Mouse (Mus musculus) lung, embryonic 15.5 days (tissue): ENCODE measurements around the gene Nfkb1. TPM values are rescaled to one million over a fixed set of nuclear protein-coding genes. Genes with fewer than 3 reads are reported as not detected.

ENCODE experiments used
- ATAC-seq: fragments of 200-750 bp; cut with Nextera tagmentation; 2 replicates; pipeline ENCODE4 v1.8.0; 2017; ENCODE audit warnings: moderate number of reproducible peaks, borderline replicate concordance; ENCODE audit not compliant: low FRiP score, low TSS enrichment; ENCODE audit errors: extremely low read depth
- H3K27ac ChIP-seq: fragments of 300-500 bp; sonication (generic); 2 replicates; pipeline ENCODE4 v1.5.1; 2015; ENCODE audit warnings: moderate library complexity, mild to moderate bottlenecking, inconsistent platforms
- H3K27me3 ChIP-seq: fragments of 300-500 bp; sonication (generic); 2 replicates; pipeline ENCODE4 v1.6.1; 2015; ENCODE audit warnings: inconsistent platforms
- H3K36me3 ChIP-seq: fragments of 300-500 bp; sonication (generic); 2 replicates; pipeline ENCODE4 v1.6.1; 2015; ENCODE audit warnings: inconsistent platforms
- H3K4me1 ChIP-seq: fragments of 300-500 bp; sonication (generic); 2 replicates; pipeline ENCODE4 v1.6.1; 2015; ENCODE audit warnings: inconsistent platforms
- H3K4me2 ChIP-seq: fragments of 300-500 bp; sonication (generic); 2 replicates; pipeline ENCODE4 v1.6.1; 2015; ENCODE audit warnings: inconsistent platforms, mild to moderate bottlenecking, moderate library complexity
- H3K4me3 ChIP-seq: fragments of 300-500 bp; sonication (generic); 2 replicates; pipeline ENCODE4 v1.5.1; 2015; ENCODE audit warnings: mild to moderate bottlenecking, inconsistent platforms
- H3K9ac ChIP-seq: fragments of 300-500 bp; sonication (generic); 2 replicates; pipeline ENCODE4 v1.6.1; 2015; ENCODE audit warnings: inconsistent platforms
- H3K9me3 ChIP-seq: fragments of 300-500 bp; sonication (generic); 2 replicates; pipeline ENCODE4 v1.6.1; 2016; ENCODE audit warnings: inconsistent platforms
- WGBS: fragments of 180-500 bp; shearing (Covaris S2); methylation state at CpG from one replicate; pipeline ENCODE4 v1.1.7; 2015; 5-methylcytosine and 5-hydroxymethylcytosine counted together
- polyA plus RNA-seq: library from polyadenylated mRNA; unstranded; fragments of >200 nt; fragmentation: Nextera tagmentation; extraction: Ambion mirVana; gene quantifications from 2 replicates; pipeline ENCODE4 v1.2.1, GENCODE M21; 2015

Nfkb1 gene
- polyA plus RNA-seq, 1 experiment from 2014 or later: 30.7 TPM

- H3K4me1 ChIP-seq: peaks cover 19% of the 10 kb centered on the region
- no peak overlapping the region for H3K4me2 ChIP-seq
- H3K9ac ChIP-seq: no peak overlapping the region
- H3K27me3 ChIP-seq: no peaks in the 10 kb centered on the region
- WGBS: 71% methylated on average over 4 of the region's 4 CpGs
- no peak overlapping the region for H3K27ac ChIP-seq
- no peaks in the 10 kb centered on the region for H3K9me3 ChIP-seq
- no peak for ATAC-seq
- H3K36me3 ChIP-seq: peaks cover 63% of the 10 kb centered on the region
- H3K4me3 ChIP-seq: no peak overlapping the region
Observed at GRCm38 (mm10) chr3:135592011-135592410, 99.3 kb downstream of the Nfkb1 start.

GRCm38 (mm10) chr3:135591376-135591775 lies 100.0 kb downstream of the Nfkb1 start:
- peaks cover 69% of the 10 kb centered on the region for H3K36me3 ChIP-seq
- no peak overlapping the region for H3K27ac ChIP-seq
- 72% methylated on average over 5 of the region's 5 CpGs for WGBS
- H3K9ac ChIP-seq: no peak overlapping the region
- no peak for ATAC-seq
- no peaks in the 10 kb centered on the region for H3K27me3 ChIP-seq
- no peak overlapping the region for H3K4me2 ChIP-seq
- peaks cover 16% of the 10 kb centered on the region for H3K4me1 ChIP-seq
- H3K4me3 ChIP-seq: no peak overlapping the region
- H3K9me3 ChIP-seq: no peaks in the 10 kb centered on the region

- ATAC-seq: no peak
- Histone ChIP-seq H3K9ac (no peak overlapping the region), H3K4me2 (no peak overlapping the region), H3K4me3 (no peak overlapping the region), H3K4me1 (peaks cover 14% of the 10 kb centered on the region), H3K27ac (no peak overlapping the region), H3K27me3 (no peaks in the 10 kb centered on the region), H3K9me3 (no peaks in the 10 kb centered on the region), H3K36me3 (peaks cover 71% of the 10 kb centered on the region)
- WGBS: 56% methylated on average over 4 of the region's 4 CpGs
Observed at GRCm38 (mm10) chr3:135590471-135590870, 100.9 kb downstream of the Nfkb1 start.

GRCm38 (mm10) chr3:135586471-135586880 lies 104.9 kb downstream of the Nfkb1 start:
- Histone ChIP-seq H3K4me2 (no peak overlapping the region), H3K36me3 (peaks cover 67% of the 10 kb centered on the region), H3K27me3 (no peaks in the 10 kb centered on the region), H3K9ac (no peak overlapping the region), H3K27ac (no peak overlapping the region), H3K9me3 (no peaks in the 10 kb centered on the region), H3K4me3 (no peak overlapping the region), H3K4me1 (peaks cover 6% of the 10 kb centered on the region)
- WGBS: 80% methylated on average over 4 of the region's 4 CpGs
- ATAC-seq: no peak

GRCm38 (mm10) chr3:135586060-135586459 lies 105.3 kb downstream of the Nfkb1 start:
- Histone ChIP-seq H3K27ac (no peak overlapping the region), H3K36me3 (peaks cover 63% of the 10 kb centered on the region), H3K4me1 (peaks cover 8% of the 10 kb centered on the region), H3K27me3 (no peaks in the 10 kb centered on the region), H3K4me2 (no peak overlapping the region), H3K4me3 (no peak overlapping the region), H3K9ac (no peak overlapping the region), H3K9me3 (no peaks in the 10 kb centered on the region)
- WGBS: 84% methylated on average over 2 of the region's 2 CpGs
- ATAC-seq: no peak

GRCm38 (mm10) chr3:135585482-135585881 lies 105.9 kb downstream of the Nfkb1 start:
- Histone ChIP-seq H3K36me3 (peaks cover 58% of the 10 kb centered on the region), H3K4me2 (no peak overlapping the region), H3K9me3 (no peaks in the 10 kb centered on the region), H3K27ac (no peak overlapping the region), H3K27me3 (no peaks in the 10 kb centered on the region), H3K9ac (no peak overlapping the region), H3K4me3 (no peak overlapping the region), H3K4me1 (peaks cover 9% of the 10 kb centered on the region)
- ATAC-seq: peak; percentile 59
- 59% methylated on average over 6 of the region's 6 CpGs for WGBS

GRCm38 (mm10) chr3:135582246-135582645 lies 109.1 kb downstream of the Nfkb1 start:
- Histone ChIP-seq H3K9ac (no peak overlapping the region), H3K27me3 (no peaks in the 10 kb centered on the region), H3K9me3 (no peaks in the 10 kb centered on the region), H3K4me2 (no peak overlapping the region), H3K4me3 (no peak overlapping the region), H3K4me1 (peaks cover 22% of the 10 kb centered on the region), H3K27ac (no peak overlapping the region), H3K36me3 (peaks cover 28% of the 10 kb centered on the region)
- ATAC-seq: no peak
- 80% methylated on average over 7 of the region's 7 CpGs for WGBS

- Histone ChIP-seq H3K36me3 (peaks cover 22% of the 10 kb centered on the region), H3K27me3 (no peaks in the 10 kb centered on the region), H3K4me2 (no peak overlapping the region), H3K4me3 (no peak overlapping the region), H3K9me3 (no peaks in the 10 kb centered on the region), H3K27ac (no peak overlapping the region), H3K4me1 (peaks cover 22% of the 10 kb centered on the region), H3K9ac (no peak overlapping the region)
- ATAC-seq: no peak
- WGBS: 31% methylated on average over 10 of the region's 10 CpGs
Observed at GRCm38 (mm10) chr3:135581606-135582117, 109.7 kb downstream of the Nfkb1 start.

- peaks cover 16% of the 10 kb centered on the region for H3K36me3 ChIP-seq
- no peak overlapping the region for H3K27ac ChIP-seq
- no peak for ATAC-seq
- no peaks in the 10 kb centered on the region for H3K27me3 ChIP-seq
- WGBS: 67% methylated on average over 21 of the region's 21 CpGs
- no peak overlapping the region for H3K4me2 ChIP-seq
- peaks cover 22% of the 10 kb centered on the region for H3K4me1 ChIP-seq
- H3K9me3 ChIP-seq: no peaks in the 10 kb centered on the region
- no peak overlapping the region for H3K4me3 ChIP-seq
- H3K9ac ChIP-seq: no peak overlapping the region
Observed at GRCm38 (mm10) chr3:135580439-135581275, 110.7 kb downstream of the Nfkb1 start.

- WGBS: 51% methylated on average over 4 of the region's 4 CpGs
- ATAC-seq: no peak
Observed at GRCm38 (mm10) chr3:135579179-135579578, 112.2 kb downstream of the Nfkb1 start.

GRCm38 (mm10) chr3:135578588-135579140 lies 112.7 kb downstream of the Nfkb1 start:
- Histone ChIP-seq H3K9me3 (no peaks in the 10 kb centered on the region), H3K4me2 (no peak overlapping the region), H3K4me3 (no peak overlapping the region), H3K27ac (no peak overlapping the region), H3K36me3 (no peaks in the 10 kb centered on the region; the same call in 1 of the 2 replicates), H3K4me1 (peaks cover 26% of the 10 kb centered on the region), H3K27me3 (no peaks in the 10 kb centered on the region), H3K9ac (no peak overlapping the region)
- no peak for ATAC-seq
- 47% methylated on average over 5 of the region's 5 CpGs for WGBS

More at GRCm38 (mm10) chr3:135579179-135579578, 112.2 kb downstream of the Nfkb1 start:
- Histone ChIP-seq H3K4me3 (no peak overlapping the region), H3K4me2 (no peak overlapping the region), H3K4me1 (peaks cover 22% of the 10 kb centered on the region), H3K27ac (no peak overlapping the region), H3K9me3 (no peaks in the 10 kb centered on the region), H3K9ac (no peak overlapping the region), H3K27me3 (no peaks in the 10 kb centered on the region), H3K36me3 (peaks cover 4% of the 10 kb centered on the region; the same call in 1 of the 2 replicates)

- no peak overlapping the region for H3K27ac ChIP-seq
- no peak overlapping the region for H3K4me3 ChIP-seq
- ATAC-seq: no peak
- WGBS: 55% methylated on average over 3 of the region's 3 CpGs
- H3K4me1 ChIP-seq: peaks cover 21% of the 10 kb centered on the region; the same call in 1 of the 2 replicates
- no peak overlapping the region for H3K4me2 ChIP-seq
- H3K36me3 ChIP-seq: no peaks in the 10 kb centered on the region
- no peaks in the 10 kb centered on the region for H3K27me3 ChIP-seq
- no peaks in the 10 kb centered on the region for H3K9me3 ChIP-seq
- H3K9ac ChIP-seq: no peak overlapping the region
Observed at GRCm38 (mm10) chr3:135575126-135575525, 116.2 kb downstream of the Nfkb1 start.
